Mouse (Mus musculus) intestine, embryonic 15.5 days (tissue): ENCODE data around the gene Lrp6. TPM values are rescaled to one million over a fixed set of nuclear protein-coding genes. Genes with fewer than 3 reads are reported as not detected.

Source experiments
- ATAC-seq: fragments of 200-750 bp; cut with Nextera tagmentation; 2 replicates; pipeline ENCODE4 v1.8.0; 2017; ENCODE audit warnings: moderate TSS enrichment, moderate library complexity
- H3K27ac ChIP-seq: fragments of 300-500 bp; sonication (generic); 2 replicates; pipeline ENCODE4 v1.5.1; 2015; ENCODE audit warnings: mild to moderate bottlenecking, inconsistent platforms
- H3K27me3 ChIP-seq: fragments of 300-500 bp; sonication (generic); replicated peaks from 2 replicates; pipeline ENCODE4 v1.6.1; 2015; ENCODE audit warnings: inconsistent platforms
- H3K36me3 ChIP-seq: fragments of 300-500 bp; sonication (generic); 2 replicates; pipeline ENCODE4 v1.6.1; 2015; ENCODE audit warnings: inconsistent platforms
- H3K4me1 ChIP-seq: fragments of 300-500 bp; sonication (generic); replicated peaks from 2 replicates; pipeline ENCODE4 v1.6.1; 2015; ENCODE audit warnings: inconsistent platforms
- H3K4me2 ChIP-seq: fragments of 300-500 bp; sonication (generic); replicated peaks from 2 replicates; pipeline ENCODE4 v1.6.1; 2015; ENCODE audit warnings: mild to moderate bottlenecking, inconsistent platforms
- H3K4me3 ChIP-seq: fragments of 300-500 bp; sonication (generic); replicated peaks from 2 replicates; pipeline ENCODE4 v1.5.1; 2015; ENCODE audit warnings: inconsistent platforms
- H3K9ac ChIP-seq: fragments of 300-500 bp; sonication (generic); 2 replicates; pipeline ENCODE4 v1.6.1; 2015; ENCODE audit warnings: inconsistent platforms
- H3K9me3 ChIP-seq: fragments of 300-500 bp; sonication (generic); 2 replicates; pipeline ENCODE4 v1.6.1; 2016; ENCODE audit warnings: inconsistent platforms
- WGBS: fragments of 180-500 bp; shearing (Covaris S2); methylation state at CpG from one replicate; pipeline ENCODE4 v1.1.7; 2015; 5-methylcytosine and 5-hydroxymethylcytosine counted together
- polyA plus RNA-seq: library from polyadenylated mRNA; unstranded; fragments of >200 nt; fragmentation: Nextera tagmentation; extraction: Ambion mirVana; gene quantifications from 2 replicates; pipeline ENCODE4 v1.2.1, GENCODE M21; 2015

Lrp6 gene
- polyA plus RNA-seq, 1 experiment from 2014 or later: 25.4 TPM

DNA sequence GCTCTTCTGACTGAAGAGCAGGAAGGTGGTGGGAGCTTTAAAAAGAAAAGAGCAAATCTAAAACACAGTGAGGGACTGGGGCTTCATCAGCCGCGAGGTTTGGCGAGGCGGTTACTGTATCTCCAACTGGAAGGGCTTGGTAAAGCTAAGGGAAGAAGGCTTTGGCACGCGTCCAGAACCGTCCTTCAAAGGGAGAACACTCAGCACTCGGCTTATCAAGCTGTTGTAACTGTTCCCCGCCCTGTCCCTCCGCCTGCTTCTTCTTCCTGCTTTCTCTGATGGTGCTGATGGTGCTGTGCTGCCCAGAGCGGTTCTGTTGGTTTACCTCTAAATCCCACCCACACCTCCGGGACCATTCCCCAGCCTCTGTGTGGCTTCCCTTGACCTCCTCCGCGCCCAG lies 95.9 kb downstream of the Lrp6 start:
- H3K36me3 ChIP-seq: peaks cover 7% of the 10 kb centered on the region; the same call in 1 of the 2 replicates
- WGBS: 55% methylated on average over 14 of the region's 14 CpGs

DNA sequence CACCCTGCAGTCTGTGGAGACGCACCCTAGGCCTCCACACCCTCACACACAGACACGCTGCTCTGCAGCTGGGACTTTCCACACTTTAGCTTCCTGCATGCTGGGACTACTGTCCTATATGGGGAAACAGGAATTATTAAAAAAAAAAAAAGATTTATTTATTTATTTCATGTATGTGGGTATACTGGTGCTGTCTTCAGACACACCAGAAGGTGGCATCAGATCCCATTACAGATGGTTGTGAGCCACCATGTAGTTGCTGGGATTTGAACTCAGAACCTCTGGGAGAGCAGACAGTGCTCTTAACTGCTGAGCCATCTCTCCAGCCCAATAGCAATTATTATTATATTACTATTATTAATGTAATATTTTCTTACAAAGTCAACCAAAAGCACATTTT lies 97.5 kb downstream of the Lrp6 start:
- 78% methylated on average over 2 of the region's 2 CpGs for WGBS
- Histone ChIP-seq H3K4me1 (0 out of 2 replicates have a peak, but pooled peaks cover 9% of the 10 kb centered on the region), H3K36me3 (peaks cover 13% of the 10 kb centered on the region), H3K27me3 (no peaks in the 10 kb centered on the region), H3K4me2 (no peak overlapping the region), H3K9me3 (no peaks in the 10 kb centered on the region), H3K9ac (no peak overlapping the region), H3K27ac (no peak overlapping the region), H3K4me3 (no peak overlapping the region)
- ATAC-seq: no peak

More for the DNA sequence above, 95.9 kb downstream of the Lrp6 start:
- Histone ChIP-seq H3K9me3 (no peaks in the 10 kb centered on the region), H3K4me3 (no peak overlapping the region), H3K27ac (0 out of 2 replicates have a peak overlapping the region, but pooled peaks have one; percentile 40), H3K4me2 (0 out of 2 replicates have a peak overlapping the region, but pooled peaks have one; percentile 17), H3K4me1 (0 out of 2 replicates have a peak, but pooled peaks cover 9% of the 10 kb centered on the region), H3K9ac (no peak overlapping the region), H3K27me3 (no peaks in the 10 kb centered on the region)
- peak; percentile 78 for ATAC-seq

DNA sequence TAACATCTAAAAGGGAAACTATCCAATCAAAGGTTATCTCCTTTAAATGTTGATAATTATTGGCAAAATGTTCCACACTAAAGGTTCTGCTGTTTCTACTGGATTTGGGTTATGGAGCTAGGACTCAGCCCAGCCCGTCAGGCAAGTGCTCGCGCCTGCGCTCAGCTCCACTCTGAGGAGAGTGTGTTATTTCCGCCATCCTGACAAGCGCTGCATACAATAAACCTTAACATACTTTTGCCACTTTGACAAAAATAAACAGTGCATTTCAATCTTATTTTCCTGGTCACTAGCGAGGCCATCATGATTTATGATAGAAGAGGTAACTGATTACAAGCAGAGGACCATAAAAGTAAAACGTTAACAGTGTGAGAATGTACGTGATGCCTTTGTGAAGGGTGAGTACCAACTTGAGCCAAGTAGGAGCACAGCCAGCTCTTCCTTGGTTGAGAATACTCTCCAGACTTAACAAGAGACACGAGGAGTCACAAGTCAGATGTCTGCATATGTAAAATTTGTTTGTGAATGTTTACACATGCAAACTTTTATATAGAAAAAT lies 100.0 kb downstream of the Lrp6 start:
- Histone ChIP-seq H3K4me2 (no peak overlapping the region), H3K9ac (no peak overlapping the region), H3K36me3 (peaks cover 13% of the 10 kb centered on the region), H3K27ac (no peak overlapping the region), H3K4me3 (no peak overlapping the region), H3K27me3 (no peaks in the 10 kb centered on the region), H3K4me1 (0 out of 2 replicates have a peak, but pooled peaks cover 9% of the 10 kb centered on the region), H3K9me3 (no peaks in the 10 kb centered on the region)
- peak; percentile 91 for ATAC-seq
- 49% methylated on average over 10 of the region's 10 CpGs for WGBS

DNA sequence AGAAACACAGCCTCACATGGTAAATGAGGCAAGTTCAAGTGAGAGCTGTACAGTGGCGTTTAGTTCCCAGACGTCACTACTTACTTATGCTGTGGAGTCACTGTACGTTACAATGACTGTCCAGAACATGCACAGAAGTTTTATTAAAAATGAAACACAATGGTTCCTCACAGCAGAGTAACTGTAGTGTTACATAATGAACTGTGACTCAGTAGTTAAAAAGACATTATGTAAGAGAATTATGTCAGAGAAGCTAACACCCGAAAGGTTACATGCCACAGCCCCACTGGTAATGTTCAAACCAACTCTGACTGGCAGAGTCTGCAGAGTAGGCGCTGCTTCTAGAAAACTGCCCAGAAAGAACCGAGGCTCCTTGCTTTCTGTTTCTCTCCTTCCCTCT lies 105.6 kb downstream of the Lrp6 start:
- Histone ChIP-seq H3K27ac (no peak overlapping the region), H3K9me3 (no peaks in the 10 kb centered on the region), H3K4me1 (no peaks in the 10 kb centered on the region), H3K9ac (no peak overlapping the region), H3K36me3 (peaks cover 25% of the 10 kb centered on the region), H3K27me3 (no peaks in the 10 kb centered on the region), H3K4me3 (no peak overlapping the region), H3K4me2 (no peak overlapping the region)
- ATAC-seq: no peak
- 88% methylated on average over 6 of the region's 6 CpGs for WGBS

DNA sequence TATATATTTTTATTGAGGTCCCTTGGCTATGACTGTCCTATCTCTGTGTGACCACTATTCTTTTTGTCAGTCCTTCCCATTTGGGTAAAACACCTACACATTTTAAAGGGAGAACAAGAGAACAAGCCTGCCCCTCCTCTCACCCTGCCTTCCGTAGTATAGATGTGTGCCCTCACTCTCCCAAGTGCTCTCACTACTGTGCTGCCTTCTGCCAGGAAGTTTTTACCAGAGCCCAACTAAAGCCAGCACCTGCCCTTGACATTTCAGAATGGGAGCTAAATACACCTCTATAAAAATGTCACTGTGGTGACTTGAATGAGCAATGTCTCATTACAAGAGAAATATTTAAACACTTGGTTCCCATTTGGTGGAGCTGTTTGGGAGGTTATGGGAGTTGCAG lies 108.4 kb downstream of the Lrp6 start:
- Histone ChIP-seq H3K27ac (no peak overlapping the region), H3K9ac (no peak overlapping the region), H3K9me3 (no peaks in the 10 kb centered on the region), H3K27me3 (no peaks in the 10 kb centered on the region), H3K4me2 (no peak overlapping the region), H3K4me3 (no peak overlapping the region), H3K36me3 (peaks cover 42% of the 10 kb centered on the region), H3K4me1 (no peaks in the 10 kb centered on the region)
- WGBS: 88% methylated on average over 1 of the region's 1 CpGs
- no peak for ATAC-seq

DNA sequence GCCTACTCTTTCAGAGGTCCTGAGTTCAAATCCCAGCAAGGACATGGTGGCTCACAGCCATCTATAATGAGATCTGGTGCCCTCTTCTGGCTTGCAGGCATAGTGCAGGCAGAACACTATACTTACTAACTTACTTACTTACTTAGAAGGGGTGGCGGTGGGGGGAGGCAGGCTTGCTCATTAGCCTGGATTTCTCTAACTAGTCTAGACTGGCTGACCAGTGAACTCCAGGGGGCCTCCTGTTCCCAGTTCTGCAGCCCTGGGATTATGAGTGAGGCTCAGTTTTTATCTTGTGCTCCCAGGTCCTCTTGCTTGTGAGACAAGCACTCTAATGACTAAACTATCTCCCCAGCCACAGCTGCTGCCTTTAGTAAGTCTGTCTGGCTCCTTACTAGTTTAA lies 112.7 kb downstream of the Lrp6 start:
- WGBS: 88% methylated on average over 1 of the region's 1 CpGs
- H3K27me3 ChIP-seq: no peaks in the 10 kb centered on the region
- H3K9ac ChIP-seq: no peak overlapping the region
- no peak overlapping the region for H3K27ac ChIP-seq
- no peaks in the 10 kb centered on the region for H3K9me3 ChIP-seq
- peaks cover 31% of the 10 kb centered on the region for H3K36me3 ChIP-seq
- no peak overlapping the region for H3K4me3 ChIP-seq
- peaks cover 5% of the 10 kb centered on the region; the same call in 1 of the 2 replicates for H3K4me1 ChIP-seq
- H3K4me2 ChIP-seq: no peak overlapping the region
- no peak for ATAC-seq

DNA sequence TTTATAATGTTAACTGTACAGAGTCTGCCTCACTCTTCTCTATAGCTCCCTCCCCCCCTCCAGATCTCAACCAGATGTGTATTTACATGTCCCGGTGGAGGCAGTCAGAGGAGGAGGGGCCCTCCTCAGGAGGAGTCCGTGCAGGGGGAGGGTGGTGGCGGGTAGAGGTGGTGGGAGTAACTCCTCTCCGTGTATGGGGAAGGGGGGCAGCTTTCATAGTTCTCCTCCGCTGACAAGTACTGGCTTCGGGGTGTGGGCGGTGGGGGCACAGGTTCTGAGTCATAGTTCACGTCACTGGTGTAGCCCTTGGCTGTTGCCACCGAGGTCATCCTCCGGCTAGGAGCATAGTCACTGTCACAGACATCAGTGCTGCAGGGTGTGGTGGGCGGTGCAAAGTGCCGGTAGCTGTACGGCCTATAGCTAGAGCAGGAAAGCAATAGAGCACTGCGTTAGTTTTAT lies 116.1 kb downstream of the Lrp6 start:
- H3K27me3 ChIP-seq: no peaks in the 10 kb centered on the region
- peak; percentile 66 for ATAC-seq
- H3K36me3 ChIP-seq: peaks cover 18% of the 10 kb centered on the region
- H3K4me3 ChIP-seq: no peak overlapping the region
- H3K4me1 ChIP-seq: peaks cover 5% of the 10 kb centered on the region; the same call in 1 of the 2 replicates
- WGBS: 49% methylated on average over 14 of the region's 14 CpGs
- H3K9me3 ChIP-seq: no peaks in the 10 kb centered on the region
- no peak overlapping the region for H3K9ac ChIP-seq
- no peak overlapping the region for H3K4me2 ChIP-seq
- H3K27ac ChIP-seq: no peak overlapping the region

DNA sequence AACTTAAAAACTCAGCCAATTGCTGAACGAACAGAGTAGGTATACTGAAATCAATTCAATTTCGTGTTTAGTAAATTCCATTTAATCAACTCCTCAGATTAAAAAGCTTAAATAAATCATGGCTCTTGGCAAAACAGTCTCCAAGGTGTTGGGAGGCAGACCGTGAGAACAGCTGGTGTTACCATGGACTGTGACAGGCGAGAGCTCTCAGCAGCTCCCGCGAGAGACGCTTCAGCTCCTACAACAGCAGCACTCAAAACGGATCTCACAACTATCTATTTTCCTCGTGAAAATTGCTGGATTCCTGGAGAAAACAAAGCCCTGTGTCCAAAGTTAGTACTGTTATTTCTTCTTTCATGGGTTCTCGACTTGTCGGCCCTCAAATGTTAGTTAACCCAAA lies 116.8 kb downstream of the Lrp6 start:
- no peak overlapping the region for H3K4me2 ChIP-seq
- H3K27ac ChIP-seq: no peak overlapping the region
- H3K9ac ChIP-seq: no peak overlapping the region
- H3K27me3 ChIP-seq: no peaks in the 10 kb centered on the region
- H3K36me3 ChIP-seq: peaks cover 17% of the 10 kb centered on the region
- ATAC-seq: no peak
- H3K4me1 ChIP-seq: peaks cover 6% of the 10 kb centered on the region; the same call in 1 of the 2 replicates
- WGBS: 64% methylated on average over 11 of the region's 11 CpGs
- H3K4me3 ChIP-seq: no peak overlapping the region
- no peaks in the 10 kb centered on the region for H3K9me3 ChIP-seq

DNA sequence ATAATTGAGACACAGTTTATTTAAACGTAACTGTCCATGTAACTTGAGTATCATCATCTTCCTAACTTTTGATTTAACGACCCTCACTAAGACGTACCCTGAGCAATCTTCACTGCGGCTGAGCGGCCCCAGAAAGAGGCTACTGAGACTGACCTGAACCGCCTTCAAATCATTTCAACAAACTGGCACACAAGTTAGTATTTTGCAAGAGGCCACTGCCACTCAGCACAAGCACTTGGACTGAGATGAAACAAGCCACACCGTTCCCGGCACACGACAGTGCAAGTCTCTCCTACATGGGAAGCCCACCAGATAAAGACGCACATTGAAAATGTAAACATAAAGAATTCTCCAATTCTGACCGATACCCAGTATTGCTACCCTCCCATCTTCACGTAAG lies 118.3 kb downstream of the Lrp6 start:
- Histone ChIP-seq H3K4me2 (no peak overlapping the region), H3K9me3 (no peaks in the 10 kb centered on the region), H3K4me1 (peaks cover 12% of the 10 kb centered on the region), H3K36me3 (peaks cover 8% of the 10 kb centered on the region; the same call in 1 of the 2 replicates), H3K4me3 (no peak overlapping the region), H3K27ac (no peak overlapping the region), H3K27me3 (no peaks in the 10 kb centered on the region), H3K9ac (no peak overlapping the region)
- no peak for ATAC-seq
- 90% methylated on average over 12 of the region's 12 CpGs for WGBS

DNA sequence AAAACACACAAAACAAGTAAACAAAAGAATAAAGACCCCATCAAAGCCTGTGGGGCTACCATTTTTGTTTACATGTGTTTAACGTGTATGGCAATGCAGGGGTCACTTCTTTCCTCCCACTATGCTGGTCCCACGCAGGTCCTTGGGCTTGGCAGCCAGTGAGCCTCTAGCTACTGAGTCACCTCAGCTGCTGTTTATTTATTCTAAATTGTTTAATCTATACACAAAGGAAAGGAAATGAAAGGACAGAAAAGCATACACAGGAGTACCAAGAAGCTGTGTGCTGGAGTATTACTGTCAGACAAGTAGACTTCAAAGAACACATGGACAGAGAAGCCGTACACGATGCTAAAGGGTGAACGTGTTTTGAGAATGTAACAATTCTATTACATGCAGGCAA lies 122.8 kb downstream of the Lrp6 start:
- Histone ChIP-seq H3K4me2 (peak overlapping the region; percentile 15), H3K27me3 (no peaks in the 10 kb centered on the region), H3K36me3 (peaks cover 8% of the 10 kb centered on the region; the same call in 1 of the 2 replicates), H3K4me3 (no peak overlapping the region), H3K9ac (no peak overlapping the region), H3K9me3 (no peaks in the 10 kb centered on the region), H3K4me1 (peaks cover 18% of the 10 kb centered on the region; the same call in 1 of the 2 replicates), H3K27ac (peak overlapping the region; percentile 88)
- WGBS: 46% methylated on average over 5 of the region's 5 CpGs
- peak; percentile 4; the same call in 1 of the 2 replicates for ATAC-seq

DNA sequence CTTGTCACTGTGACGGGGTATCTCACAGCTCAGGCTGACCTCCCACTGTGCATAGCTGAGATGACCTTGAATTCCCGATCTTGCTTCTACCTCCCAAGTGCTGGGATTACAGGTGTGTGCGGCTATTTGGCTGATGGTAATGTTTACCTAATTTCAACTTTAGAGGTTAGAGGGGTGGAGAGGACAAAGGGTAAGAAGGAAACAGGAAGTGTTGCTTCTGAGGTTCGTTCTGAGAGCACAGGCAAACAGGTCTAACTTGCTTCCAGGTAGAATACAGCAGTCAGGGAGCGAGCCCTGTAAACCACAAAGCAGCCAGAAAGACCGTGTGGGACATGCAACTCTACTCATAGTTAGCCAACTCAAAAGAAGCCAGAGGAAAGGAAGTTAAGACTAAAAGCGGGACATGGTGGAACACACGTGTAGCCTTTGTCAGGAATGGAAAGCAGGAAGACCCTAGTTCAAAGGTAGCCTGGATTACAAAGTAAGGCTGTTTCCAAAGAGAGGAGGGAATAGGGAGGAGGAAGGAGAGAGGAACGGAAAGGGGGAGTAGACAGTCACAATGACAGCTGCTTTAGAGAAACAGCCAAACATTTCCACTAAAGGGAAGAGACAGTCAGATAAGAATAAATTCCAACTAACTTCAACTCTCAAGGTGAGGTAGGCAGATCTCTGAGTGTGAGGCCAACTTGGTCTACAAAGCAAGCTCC lies 123.4 kb downstream of the Lrp6 start:
- WGBS: 49% methylated on average over 9 of the region's 9 CpGs
- H3K9ac ChIP-seq: no peak overlapping the region
- H3K27me3 ChIP-seq: no peaks in the 10 kb centered on the region
- H3K4me2 ChIP-seq: peak overlapping the region; percentile 15; the same call in 1 of the 2 replicates
- H3K27ac ChIP-seq: peak overlapping the region; percentile 88
- ATAC-seq: peak; percentile 92
- no peak overlapping the region for H3K4me3 ChIP-seq
- peaks cover 8% of the 10 kb centered on the region; the same call in 1 of the 2 replicates for H3K36me3 ChIP-seq
- H3K4me1 ChIP-seq: peaks cover 18% of the 10 kb centered on the region; the same call in 1 of the 2 replicates
- no peaks in the 10 kb centered on the region for H3K9me3 ChIP-seq

DNA sequence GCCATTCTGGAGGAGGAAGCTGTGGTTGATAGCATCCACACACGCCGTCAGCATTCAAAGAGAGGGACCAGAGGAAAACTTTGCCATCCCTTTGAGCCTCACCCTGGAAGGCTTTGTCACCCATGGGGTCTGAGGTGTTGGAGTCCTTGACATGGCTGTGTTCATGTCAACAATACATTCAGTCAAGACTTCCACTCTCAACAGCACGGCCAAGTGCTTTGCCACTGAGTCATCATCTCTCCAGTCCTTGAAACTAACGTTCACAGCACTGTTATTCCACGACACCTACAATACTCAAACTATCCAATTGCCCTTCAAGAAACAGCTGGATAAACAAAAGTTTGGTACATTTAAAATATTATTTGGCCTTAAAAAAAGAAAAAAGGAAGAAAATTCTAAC lies 124.5 kb downstream of the Lrp6 start:
- ATAC-seq: no peak
- Histone ChIP-seq H3K27me3 (no peaks in the 10 kb centered on the region), H3K9ac (no peak overlapping the region), H3K36me3 (peaks cover 8% of the 10 kb centered on the region; the same call in 1 of the 2 replicates), H3K27ac (no peak overlapping the region), H3K4me3 (no peak overlapping the region), H3K4me2 (no peak overlapping the region), H3K9me3 (no peaks in the 10 kb centered on the region), H3K4me1 (peaks cover 18% of the 10 kb centered on the region; the same call in 1 of the 2 replicates)
- 84% methylated on average over 5 of the region's 5 CpGs for WGBS
